Mouse (Mus musculus) G1E (cell line): Measurements from ENCODE around the gene Gm9833.

ENCODE experiments used
- CTCF ChIP-seq: IDR thresholded peaks from 2 replicates; pipeline ENCODE4 v1.5.1; 2012; ENCODE audit warnings: low read depth, low read length, inconsistent platforms, mixed read lengths
- GATA2 ChIP-seq: IDR thresholded peaks from 2 replicates; pipeline ENCODE4 v1.6.1; 2012; ENCODE audit warnings: low read depth, low read length, inconsistent platforms, borderline replicate concordance
- TAL1 ChIP-seq: conservative IDR thresholded peaks from 2 replicates; pipeline ENCODE4 v1.6.1; 2012; ENCODE audit warnings: low read depth, low read length, inconsistent platforms, mixed read lengths

DNA sequence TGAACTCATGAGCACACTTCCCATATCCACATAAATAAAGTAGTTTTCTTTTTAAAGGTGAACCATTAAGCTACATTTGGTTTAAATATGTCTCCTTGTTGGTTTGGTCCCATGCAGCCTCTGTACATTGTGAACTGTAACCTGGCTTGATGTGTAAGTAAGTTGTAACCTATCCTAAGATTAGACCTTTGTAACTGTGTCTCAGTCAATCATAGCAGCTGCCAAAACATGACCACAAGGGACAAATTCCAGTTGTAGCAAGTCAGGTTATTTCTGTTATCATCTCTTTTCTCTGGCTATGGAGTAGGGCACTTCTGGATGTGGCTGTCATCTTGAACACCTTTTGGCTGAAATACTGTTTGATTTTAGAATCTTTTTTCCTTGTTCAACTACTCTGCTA lies 12.1 kb upstream of the Gm9833 start:
- TF ChIP-seq CTCF (no peak), GATA2 (no peak), TAL1 (no peak)
